Mouse (Mus musculus) retina, adult 2 months (tissue): ENCODE results near the gene Dnpep.

Experiments
- DNase-seq: peaks from one replicate; pipeline ENCODE4 v3.0.0-alpha.2; 2012; ENCODE audit warnings: low read depth, low spot score

Dnpep gene

GRCm38 (mm10) chr1:75317241-75318201 is at the start of gene Dnpep:
Gene Dnpep, minus strand, starts transcription at chr1:75317990.
- DNase-seq: peak; percentile 100

- DNase-seq: no peak
Measured at GRCm38 (mm10) chr1:75365510-75366137, 47.8 kb upstream of the Dnpep start.

GRCm38 (mm10) chr1:75363868-75364267 is 46.1 kb upstream of the Dnpep start:
- no peak for DNase-seq

GRCm38 (mm10) chr1:75361750-75362149 is 44.0 kb upstream of the Dnpep start:
- no peak for DNase-seq

GRCm38 (mm10) chr1:75361123-75361522 is 43.3 kb upstream of the Dnpep start:
- no peak for DNase-seq

- DNase-seq: no peak
Measured at GRCm38 (mm10) chr1:75360112-75361031, 42.6 kb upstream of the Dnpep start, which contains the start of gene Des. Gene Des, plus strand, starts transcription at chr1:75360329.

- no peak for DNase-seq
Measured at GRCm38 (mm10) chr1:75359346-75359745, 41.6 kb upstream of the Dnpep start.

- DNase-seq: no peak
Measured at GRCm38 (mm10) chr1:75358009-75358408, 40.2 kb upstream of the Dnpep start.

- no peak for DNase-seq
Measured at GRCm38 (mm10) chr1:75357261-75357660, 39.5 kb upstream of the Dnpep start.

- no peak for DNase-seq
Measured at GRCm38 (mm10) chr1:75349275-75349674, 31.5 kb upstream of the Dnpep start.

GRCm38 (mm10) chr1:75347279-75347678 is 29.5 kb upstream of the Dnpep start:
- DNase-seq: no peak

- DNase-seq: no peak
Measured at GRCm38 (mm10) chr1:75345036-75345935, 27.5 kb upstream of the Dnpep start.

GRCm38 (mm10) chr1:75344291-75345035 is 26.7 kb upstream of the Dnpep start:
- DNase-seq: no peak

- peak; percentile 44 for DNase-seq
Measured at GRCm38 (mm10) chr1:75342874-75343416, 25.2 kb upstream of the Dnpep start.

GRCm38 (mm10) chr1:75340519-75340918 is 22.7 kb upstream of the Dnpep start:
- DNase-seq: no peak

- no peak for DNase-seq
Measured at GRCm38 (mm10) chr1:75339337-75339736, 21.5 kb upstream of the Dnpep start.

- DNase-seq: no peak
Measured at GRCm38 (mm10) chr1:75338091-75338694, 20.4 kb upstream of the Dnpep start.

- no peak for DNase-seq
Measured at GRCm38 (mm10) chr1:75337097-75337496, 19.3 kb upstream of the Dnpep start.

GRCm38 (mm10) chr1:75336461-75336860 is 18.7 kb upstream of the Dnpep start:
- DNase-seq: no peak
